Mouse (Mus musculus) left cerebral cortex, postnatal 36 days (tissue): ENCODE data around the gene Ldah. TPM values are rescaled to one million over a fixed set of nuclear protein-coding genes. Genes with fewer than 3 reads are reported as not detected.
A peak's percentile ranks its signal among the peaks of the same experiment; 100 is the strongest.
"Not testable (repeated sequence)": the region's sequence is repeated elsewhere in the genome, so short reads cannot be mapped to it uniquely, and the experiment has no call there.

Experiments used
- DNase-seq, 2 experiments: peaks; one replicate each; pipeline ENCODE4 v3.0.0; 2021 to 2022; ENCODE audit warnings: low spot score in 2 of 2, mixed read lengths in 1 of 2
- intact Hi-C: fragments of 180-260 bp; cut with DNase I; formaldehyde crosslinking; loops from one replicate; pipeline ENCODE4 v1.15.1; 2025
- total RNA-seq, 2 experiments: library from RNA; stranded (reverse); gene quantifications; 2 replicates each; pipeline ENCODE4 v1.2.3; 2021

Gene Ldah
- total RNA-seq = 10 to 100 TPM; 35.6 to 40.0 TPM

- peak; percentile 91 to 93 for DNase-seq
- intact Hi-C loops = no loop called here
These were observed at the start of gene Ldah for GRCm38 (mm10) chr12:8207978-8208403. Gene Ldah, plus strand, starts transcription at chr12:8208107.

GRCm38 (mm10) chr12:8167743-8168142 is 40.2 kb upstream of the Ldah start:
- intact Hi-C loops = no loop called here
- DNase-seq = no peak

- intact Hi-C loops = no loop called here
- no peak for DNase-seq
These were observed 27.0 kb upstream of the Ldah start for GRCm38 (mm10) chr12:8180921-8181320.

DNA sequence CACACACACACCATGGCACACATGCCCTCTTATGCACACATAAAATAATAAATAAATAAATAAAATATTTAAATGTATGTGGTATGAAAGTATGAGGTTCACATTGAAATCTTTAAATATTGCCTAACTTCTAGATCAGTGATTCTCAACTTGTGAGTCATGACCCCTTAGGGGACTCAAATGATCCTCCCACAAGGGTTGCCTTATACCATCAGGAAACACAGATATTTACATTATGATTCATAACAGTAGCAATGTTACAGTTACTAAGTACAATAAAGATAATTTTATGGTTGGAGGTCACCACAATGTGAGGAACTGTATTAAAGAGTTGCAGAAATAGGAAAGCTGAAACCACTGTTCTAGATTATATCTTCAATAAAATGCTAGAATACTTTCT is 26.2 kb upstream of the Ldah start:
- intact Hi-C loops = no loop called here
- no peak for DNase-seq

- intact Hi-C loops = no loop called here
- DNase-seq = no peak
These were observed 23.4 kb upstream of the Ldah start for GRCm38 (mm10) chr12:8184518-8184917.

- DNase-seq = no peak
- intact Hi-C loops = no loop called here
These were observed 19.7 kb upstream of the Ldah start for GRCm38 (mm10) chr12:8188161-8188560.

DNA sequence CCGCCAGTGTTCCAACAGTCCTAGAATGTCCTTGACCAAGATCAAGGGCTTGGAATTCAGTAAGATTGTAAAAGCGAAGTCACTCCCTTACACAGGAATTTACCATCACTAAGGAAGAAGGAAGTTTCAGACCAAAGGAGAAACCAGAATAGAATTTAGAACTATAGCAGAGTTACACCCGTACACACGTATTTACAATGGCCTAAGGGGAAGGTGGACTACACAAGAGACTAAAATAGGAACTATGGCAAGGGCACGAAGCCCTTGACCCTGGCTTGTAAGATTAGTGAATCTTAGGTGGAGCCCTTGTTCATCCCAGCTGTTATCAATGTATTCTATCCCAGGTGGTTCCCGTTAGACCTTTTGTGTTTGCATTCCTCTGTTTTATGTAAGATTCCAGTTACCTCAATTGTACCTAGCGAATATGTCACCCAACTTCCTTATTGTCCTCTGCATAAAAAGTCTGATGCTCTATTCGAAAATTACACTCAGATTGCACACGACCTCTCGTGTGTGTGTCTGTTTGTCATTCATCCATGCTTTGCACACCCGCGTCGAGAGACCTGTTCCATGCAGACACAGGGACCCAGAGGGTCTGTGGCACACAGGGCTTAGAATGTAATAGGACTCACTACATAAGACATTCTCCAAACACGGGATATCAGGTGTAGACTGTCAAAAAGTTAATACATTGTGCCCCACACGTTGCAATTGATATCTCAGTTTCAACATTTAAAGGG is 18.9 kb upstream of the Ldah start:
- DNase-seq, intact Hi-C loops: not testable (repeated sequence)

GRCm38 (mm10) chr12:8189722-8190121 is 18.2 kb upstream of the Ldah start:
- DNase-seq = no peak
- intact Hi-C loops = no loop called here

GRCm38 (mm10) chr12:8205721-8206120 is 2.2 kb upstream of the Ldah start:
- intact Hi-C loops = no loop called here
- DNase-seq = no peak

- no peak for DNase-seq
- intact Hi-C loops = no loop called here
These were observed 329 bp upstream of the Ldah start for GRCm38 (mm10) chr12:8207578-8207977.

- intact Hi-C loops = no loop called here
- DNase-seq = no peak
These were observed 8.7 kb downstream of the Ldah start for GRCm38 (mm10) chr12:8216392-8217280.

GRCm38 (mm10) chr12:8223036-8223435 is 15.1 kb downstream of the Ldah start:
- DNase-seq = no peak
- intact Hi-C loops = no loop called here

DNA sequence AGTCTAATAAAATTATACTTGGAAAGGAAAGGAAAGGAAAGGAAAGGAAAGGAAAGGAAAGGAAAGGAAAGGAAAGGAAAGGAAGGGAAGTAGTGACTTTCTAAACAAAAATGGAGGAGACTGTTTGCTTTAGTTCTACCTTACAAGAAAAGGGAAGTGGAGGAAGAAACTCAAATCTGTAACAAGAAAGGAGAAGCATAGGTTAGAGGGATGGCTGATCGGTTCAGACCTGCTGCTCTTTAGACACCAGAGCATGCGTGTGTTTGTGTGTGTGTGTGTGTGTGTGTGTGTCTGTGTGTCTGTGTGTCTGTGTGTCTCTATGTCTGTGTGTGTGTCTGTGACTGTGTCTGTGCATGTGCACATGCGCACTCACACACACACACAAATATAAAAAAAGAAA is 23.2 kb downstream of the Ldah start:
- intact Hi-C loops = no loop called here
- DNase-seq = no peak

- intact Hi-C loops = loop anchor here (2.0 kb wide), 1 partner anchor 174 kb away; no protein-coding TSS in a partner anchor
- DNase-seq = no peak
These were observed 24.8 kb downstream of the Ldah start for GRCm38 (mm10) chr12:8232679-8233078.

GRCm38 (mm10) chr12:8242181-8242580 is 34.3 kb downstream of the Ldah start:
- no peak for DNase-seq
- intact Hi-C loops = no loop called here

DNA sequence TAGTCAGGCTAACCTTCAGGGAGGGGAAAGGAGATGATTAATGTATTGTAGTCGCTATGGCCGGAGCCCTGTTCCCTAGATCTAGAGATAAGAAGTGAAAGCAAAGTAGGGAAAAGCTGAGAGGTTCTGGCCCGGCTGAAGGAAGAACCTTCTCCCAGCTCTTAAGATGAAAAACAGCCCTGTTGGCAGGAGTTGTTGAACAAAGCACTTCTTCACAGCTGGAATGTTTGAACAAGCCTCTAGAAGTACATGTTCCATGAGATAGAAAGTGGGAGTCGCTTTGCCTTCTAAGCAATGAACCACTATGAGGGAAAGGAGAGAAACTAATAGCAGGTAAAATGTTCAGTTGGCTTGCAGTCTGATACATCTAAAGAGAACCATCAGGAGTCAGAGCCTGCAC is 36.8 kb downstream of the Ldah start:
- DNase-seq = no peak
- intact Hi-C loops = no loop called here

- intact Hi-C loops = no loop called here
- DNase-seq = no peak
These were observed 52.4 kb downstream of the Ldah start for GRCm38 (mm10) chr12:8260297-8260696.

DNA sequence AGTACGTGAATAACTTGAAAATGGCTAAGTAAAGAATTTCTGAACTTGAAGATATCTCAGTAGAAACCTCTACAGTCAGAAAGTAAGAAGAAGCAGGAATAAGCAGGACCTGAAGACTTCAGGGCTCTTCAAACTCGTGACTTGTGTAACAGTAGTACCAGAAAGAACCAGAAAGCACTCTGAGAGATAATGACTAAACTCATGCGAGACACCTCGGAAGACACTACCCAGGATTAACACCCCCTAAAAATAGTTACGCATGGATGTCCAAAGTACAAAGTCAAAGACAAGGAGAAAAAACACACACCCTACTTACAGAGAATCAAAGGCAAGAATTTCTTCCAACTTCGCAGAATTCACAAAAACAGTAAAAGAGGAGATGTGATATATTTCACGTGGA is 58.4 kb downstream of the Ldah start:
- no peak for DNase-seq
- intact Hi-C loops = no loop called here

DNA sequence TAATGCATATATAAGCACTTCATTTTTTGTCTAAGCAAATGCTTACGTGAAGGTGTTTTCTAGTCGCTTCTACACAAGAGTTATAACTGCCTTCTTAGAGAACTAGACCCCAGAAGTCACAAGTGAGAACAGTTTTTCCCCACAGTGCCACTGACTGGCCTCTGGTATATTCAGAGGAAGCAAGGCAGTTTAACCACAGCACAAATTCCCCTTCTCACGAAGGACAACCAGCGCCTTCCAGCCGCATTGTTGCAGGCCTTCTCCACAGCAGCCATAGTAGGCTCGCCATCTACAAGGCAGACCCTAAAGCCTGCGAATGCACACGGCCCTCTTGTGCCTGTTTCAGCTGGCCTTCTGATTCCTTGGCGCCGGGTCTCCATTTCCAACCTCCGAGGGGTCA is 61.7 kb downstream of the Ldah start:
- DNase-seq = no peak
- intact Hi-C loops = no loop called here

- DNase-seq = no peak
- intact Hi-C loops = no loop called here
These were observed 63.5 kb downstream of the Ldah start for GRCm38 (mm10) chr12:8271405-8271804.
